Mouse (Mus musculus): ENCODE data around the gene Apol7b.
"Not testable (repeated sequence)": the region's sequence is repeated elsewhere in the genome, so short reads cannot be mapped to it uniquely, and the experiment has no call there.

The Apol7b gene

GRCm38 (mm10) chr15:77447392-77447791 is at the start of gene Apol7b:
Gene Apol7b, minus strand, starts transcription at chr15:77447492.
- not testable (repeated sequence) for DNase-seq (ENCODE audit: low spot score in 2 of 2)

DNA sequence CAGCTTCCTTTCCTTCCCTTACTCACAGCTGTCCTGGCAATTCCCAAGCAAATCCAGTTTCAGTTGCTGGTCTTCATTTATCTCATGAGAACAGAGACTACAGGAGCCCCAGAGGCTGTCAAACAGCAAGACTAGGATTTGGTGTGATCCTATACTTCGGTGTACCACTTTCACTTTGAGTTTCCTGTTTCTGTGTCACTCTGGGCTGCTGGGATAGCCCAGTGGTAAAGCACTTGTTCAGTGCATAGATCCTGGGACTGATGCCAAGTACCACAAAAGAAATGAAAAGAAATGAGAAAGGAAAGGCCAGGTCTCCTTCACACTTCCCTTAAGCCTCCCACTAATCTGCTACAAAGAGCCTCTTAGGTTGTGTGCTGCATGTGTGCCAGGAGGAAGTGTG is 47.4 kb upstream of the Apol7b start:
- DNase-seq (ENCODE audit: low spot score in 2 of 2): not testable (repeated sequence)

- not testable (repeated sequence) for DNase-seq (ENCODE audit: low spot score in 2 of 2)
Observed at GRCm38 (mm10) chr15:77493181-77493580, 45.9 kb upstream of the Apol7b start.

DNA sequence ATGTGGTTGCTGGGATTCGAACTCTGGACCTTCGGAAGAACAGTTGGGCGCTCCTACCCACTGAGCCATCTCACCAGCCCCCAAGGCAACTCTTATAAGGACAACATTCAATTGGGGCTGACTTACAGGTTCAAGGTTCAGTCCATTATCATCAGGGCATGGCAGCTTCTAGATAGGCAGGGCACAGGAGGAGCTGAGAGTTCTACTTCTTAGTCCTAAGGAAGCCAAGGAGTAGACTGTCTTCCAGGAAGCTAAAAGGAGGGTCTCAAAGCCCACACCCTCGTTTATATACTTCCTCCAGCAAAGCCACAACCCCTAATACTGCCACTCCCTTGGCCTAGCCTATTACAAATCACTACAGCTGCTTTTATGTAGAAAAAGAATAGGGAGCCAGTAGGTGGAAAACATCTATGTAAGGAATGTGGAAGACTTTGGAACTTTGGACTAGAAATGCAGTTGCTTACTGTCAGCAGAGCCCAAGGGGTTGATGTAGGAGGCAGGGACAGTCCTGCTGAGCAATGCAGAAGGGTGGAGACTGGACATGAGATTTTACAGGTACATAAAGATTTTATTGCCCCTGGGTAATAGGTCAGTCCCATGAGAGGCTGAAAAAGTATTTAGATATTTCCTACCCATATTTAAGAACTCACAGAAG is 35.0 kb upstream of the Apol7b start:
- DNase-seq (ENCODE audit: low spot score in 2 of 2): no peak

- not testable (repeated sequence) for DNase-seq (ENCODE audit: low spot score in 2 of 2)
Observed at GRCm38 (mm10) chr15:77476693-77477092, 29.4 kb upstream of the Apol7b start, which contains the start of gene Apol10a. Gene Apol10a, plus strand, starts transcription at chr15:77477047.

DNA sequence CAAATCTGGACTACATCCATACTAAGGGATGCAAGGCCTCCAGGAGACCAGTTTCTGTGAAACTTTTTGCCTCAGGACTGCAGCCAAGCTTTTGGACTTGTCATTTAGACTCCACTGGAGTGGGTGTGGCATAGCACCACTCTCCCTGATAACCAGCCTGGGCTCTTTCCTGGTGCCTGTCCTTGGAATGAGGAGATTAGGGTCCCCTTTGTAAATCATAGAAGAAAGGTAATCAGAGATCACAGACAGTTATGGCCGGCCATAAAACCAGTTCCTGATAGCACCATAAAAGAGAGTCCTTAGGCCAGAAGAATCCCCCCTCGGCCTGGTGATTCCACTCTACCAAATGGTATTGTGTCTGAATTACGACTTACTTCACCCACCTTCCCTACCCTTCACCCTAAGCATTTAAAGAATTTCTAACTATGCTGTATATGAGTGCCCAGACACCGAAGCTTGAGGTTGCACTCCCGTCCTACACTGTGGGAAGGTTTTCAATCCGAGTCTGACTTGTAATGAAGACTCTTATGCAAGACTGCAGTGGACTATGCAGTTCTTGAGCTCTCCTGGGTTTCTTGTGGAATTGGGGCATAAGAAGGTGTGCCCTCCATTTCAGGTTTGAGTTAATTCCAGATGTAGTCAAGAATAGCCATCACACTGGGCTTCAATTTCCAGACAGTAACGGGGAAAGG is 27.6 kb upstream of the Apol7b start:
- not testable (repeated sequence) for DNase-seq (ENCODE audit: low spot score in 2 of 2)

GRCm38 (mm10) chr15:77449927-77450326 is 2.6 kb upstream of the Apol7b start:
- peak in 1 of 2 experiments; percentile 13 for DNase-seq (ENCODE audit: low spot score in 2 of 2)

- DNase-seq (ENCODE audit: low spot score in 2 of 2): not testable (repeated sequence)
Observed at GRCm38 (mm10) chr15:77445668-77446067, 1.6 kb downstream of the Apol7b start.

GRCm38 (mm10) chr15:77444746-77445145 is 2.5 kb downstream of the Apol7b start:
- peak; percentile 14 to 56 for DNase-seq (ENCODE audit: low spot score in 2 of 2)

DNA sequence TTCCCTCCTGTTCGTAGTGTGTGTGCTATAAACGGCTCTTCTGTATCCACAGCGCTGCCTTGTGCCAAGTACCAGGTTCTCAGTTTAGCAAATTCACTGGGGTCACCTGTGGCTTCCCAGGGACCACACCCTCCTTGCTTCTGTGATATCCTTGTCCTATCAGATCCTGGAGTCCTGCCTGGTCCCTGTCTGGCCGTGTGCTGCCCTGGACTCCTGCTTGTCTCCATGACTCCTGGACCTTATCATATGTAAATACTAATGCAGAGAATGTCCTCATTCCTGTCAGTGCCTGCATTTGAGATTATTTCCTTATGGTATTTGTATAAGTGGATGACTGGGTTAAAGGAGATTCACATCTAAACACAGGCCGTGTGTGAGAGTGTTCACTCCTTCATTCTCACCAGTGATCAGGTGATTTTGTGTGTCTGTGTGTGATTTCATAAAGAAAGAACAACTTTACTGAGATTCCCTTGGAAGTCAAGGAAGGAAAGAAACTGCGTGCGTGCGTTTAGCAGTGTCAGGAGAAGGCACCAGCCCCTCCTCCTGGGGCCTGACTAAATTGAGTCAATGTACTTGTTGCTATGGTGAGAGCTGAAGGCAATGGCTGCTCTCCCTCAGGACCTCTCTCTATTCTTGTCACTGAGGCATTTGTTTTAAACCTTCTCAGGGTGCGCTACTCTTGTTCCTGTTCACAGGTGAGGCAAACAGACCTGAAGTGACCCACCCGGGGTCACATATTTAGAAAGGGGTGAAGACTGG is 18.4 kb downstream of the Apol7b start:
- not testable (repeated sequence) for DNase-seq (ENCODE audit: low spot score in 2 of 2)

DNA sequence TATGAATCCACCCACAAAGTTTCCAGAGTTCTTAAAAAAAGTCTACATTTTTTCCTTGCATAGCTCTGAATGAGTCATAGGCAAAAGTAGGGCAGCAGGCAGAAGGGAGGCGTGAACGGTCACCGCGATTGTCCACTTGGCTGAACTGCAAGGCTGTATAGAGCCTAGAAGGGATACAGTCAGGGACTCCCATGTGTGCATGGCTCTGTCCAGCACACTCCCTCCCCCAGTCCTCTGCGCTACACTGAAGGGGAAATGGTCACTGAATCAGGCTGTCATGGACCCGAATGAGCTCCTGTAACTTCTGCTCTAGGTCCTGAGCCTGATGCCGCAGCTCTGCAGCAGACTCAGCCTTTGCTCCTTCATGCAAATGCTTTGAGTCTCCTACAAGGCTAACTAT is 24.4 kb downstream of the Apol7b start:
- not testable (repeated sequence) for DNase-seq (ENCODE audit: low spot score in 2 of 2)

GRCm38 (mm10) chr15:77419657-77420056 is 27.6 kb downstream of the Apol7b start:
- DNase-seq (ENCODE audit: low spot score in 2 of 2): not testable (repeated sequence)

DNA sequence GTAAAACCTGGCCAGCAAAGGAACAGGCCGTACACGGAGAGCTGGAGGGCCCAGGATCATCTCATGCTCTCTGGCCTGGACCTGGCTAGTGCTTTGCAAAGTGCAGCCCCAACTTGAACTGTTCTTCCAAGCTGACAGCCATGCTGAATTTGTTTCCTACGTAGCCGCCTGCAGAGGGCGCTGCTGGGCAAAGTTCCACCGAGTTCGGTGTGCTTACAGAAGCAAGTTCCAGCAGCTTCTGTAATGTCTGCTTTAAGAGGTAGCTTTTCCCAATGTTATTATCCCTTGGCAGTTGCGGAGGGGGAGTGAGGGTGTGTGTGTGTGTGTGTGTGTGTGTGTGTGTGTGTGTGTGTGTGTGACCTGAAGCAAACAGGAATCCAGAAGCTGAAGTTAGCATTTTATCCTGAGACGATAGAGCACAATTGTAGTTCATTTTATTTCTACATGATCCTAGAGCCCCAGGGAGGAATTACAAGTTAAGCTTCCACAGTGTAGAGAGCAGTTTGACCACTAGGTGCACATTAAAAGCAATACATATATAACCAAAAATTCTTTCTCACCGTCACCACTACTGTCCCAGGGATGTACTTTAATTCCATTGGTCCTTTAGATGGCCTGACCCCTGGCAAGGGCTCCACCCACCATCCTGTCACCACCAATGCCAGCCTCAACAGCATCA is 30.5 kb downstream of the Apol7b start:
- DNase-seq (ENCODE audit: low spot score in 2 of 2): not testable (repeated sequence)

DNA sequence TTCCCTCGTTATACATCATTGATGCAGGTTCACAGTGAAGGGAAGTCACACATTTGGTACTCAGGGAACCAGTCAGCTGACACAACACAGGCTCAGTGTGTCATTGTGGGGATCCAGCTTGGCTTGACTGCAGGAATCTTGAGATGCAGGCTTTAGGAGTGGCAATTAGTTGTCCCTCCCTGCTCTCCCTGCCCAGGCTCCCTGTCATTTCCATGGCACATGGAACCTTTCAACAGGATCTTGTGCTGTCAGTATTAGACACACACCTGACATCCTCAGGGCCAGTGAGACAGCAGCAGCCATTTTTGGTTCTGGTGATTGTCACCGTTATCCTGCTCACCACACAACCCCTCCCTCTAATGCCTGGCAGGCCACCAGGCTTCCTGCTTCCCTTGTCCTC is 31.6 kb downstream of the Apol7b start:
- not testable (repeated sequence) for DNase-seq (ENCODE audit: low spot score in 2 of 2)

DNA sequence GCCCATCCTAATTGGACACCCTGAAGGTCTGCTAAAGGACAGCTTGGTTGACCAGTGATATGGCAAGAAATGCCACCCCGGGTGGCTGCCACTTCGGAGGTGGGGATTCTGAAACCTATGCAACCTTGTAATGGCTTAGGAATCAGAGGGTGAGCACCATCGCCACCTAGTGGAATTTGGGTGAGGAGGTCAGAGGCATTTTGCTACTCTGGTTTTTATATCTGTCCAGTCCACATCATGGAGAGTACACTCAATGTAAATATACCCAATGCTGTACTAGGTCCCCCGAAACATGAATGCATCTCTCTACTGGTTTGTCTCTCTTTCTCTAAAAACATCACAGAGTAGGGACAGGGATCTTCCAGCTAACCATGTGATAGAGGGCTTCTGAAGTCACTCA is 34.6 kb downstream of the Apol7b start:
- not testable (repeated sequence) for DNase-seq (ENCODE audit: low spot score in 2 of 2)

DNA sequence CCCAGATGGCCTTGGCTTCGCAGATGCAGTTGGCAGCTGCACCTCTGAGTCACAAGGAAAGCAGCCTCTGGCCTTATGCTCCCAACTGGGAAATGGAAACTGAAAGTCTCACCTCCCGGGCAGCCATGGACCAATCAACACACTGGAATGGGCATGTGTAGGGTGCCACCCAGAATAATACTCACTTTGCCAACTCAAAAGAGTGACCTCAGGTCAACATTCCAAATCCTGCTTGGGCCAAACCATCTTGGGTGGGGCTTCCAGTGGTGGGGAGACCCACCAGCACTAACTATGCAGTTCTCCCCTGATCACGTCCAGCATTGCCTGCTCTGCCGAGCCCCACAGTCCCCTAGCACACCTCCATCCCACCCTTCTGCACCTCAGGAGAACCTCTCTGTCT is 36.3 kb downstream of the Apol7b start, which contains the start of gene Apol9a:
TSS of gene Apol9a (minus strand) at position 101 of the 400 bp plus-strand sequence.
- DNase-seq (ENCODE audit: low spot score in 2 of 2): not testable (repeated sequence)

DNA sequence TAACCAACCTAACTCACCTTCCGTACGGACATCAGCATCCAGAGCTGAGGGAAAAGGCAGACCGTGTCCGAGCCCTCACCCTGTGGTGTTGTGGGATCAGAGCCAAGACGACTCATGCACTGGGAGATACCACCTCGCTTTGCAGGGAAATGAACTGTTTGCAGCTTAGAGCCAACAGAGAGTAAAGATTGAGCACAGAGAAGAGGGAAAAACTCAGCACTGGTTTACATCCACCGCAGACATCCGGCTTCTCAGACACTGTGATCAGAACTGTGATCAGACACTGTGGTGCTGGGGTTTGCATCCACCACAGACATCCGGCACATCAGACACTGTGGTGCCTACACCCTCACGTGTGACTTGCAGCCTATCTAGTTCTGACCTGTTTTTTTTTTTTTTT is 40.9 kb downstream of the Apol7b start:
- DNase-seq (ENCODE audit: low spot score in 2 of 2): not testable (repeated sequence)

DNA sequence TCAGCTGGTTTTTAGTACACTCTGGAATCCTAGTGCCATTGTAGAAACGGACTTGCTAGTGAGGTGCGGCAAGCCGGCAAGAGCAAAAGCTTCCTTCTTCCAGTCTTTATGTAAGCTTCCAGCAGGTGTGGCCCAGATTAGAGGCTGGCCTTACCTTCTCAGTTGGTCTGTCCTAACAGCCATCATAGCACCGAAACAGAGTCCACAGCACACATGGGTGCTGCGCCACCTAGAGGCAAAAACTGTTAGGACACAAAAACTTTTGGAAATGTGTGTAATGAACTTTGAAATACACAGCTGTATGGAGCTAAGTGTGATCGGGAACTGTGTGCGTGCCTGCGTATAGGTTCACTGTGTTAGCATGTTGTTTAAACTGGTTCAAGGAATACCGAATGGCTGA is 48.3 kb downstream of the Apol7b start, which contains the start of gene Apol7a:
TSS of gene Apol7a (minus strand) at position 84 of the 400 bp plus-strand sequence.
- not testable (repeated sequence) for DNase-seq (ENCODE audit: low spot score in 2 of 2)

GRCm38 (mm10) chr15:77397450-77398132 is 49.7 kb downstream of the Apol7b start:
- DNase-seq (ENCODE audit: low spot score in 2 of 2): peak in 1 of 2 experiments; percentile 38

DNA sequence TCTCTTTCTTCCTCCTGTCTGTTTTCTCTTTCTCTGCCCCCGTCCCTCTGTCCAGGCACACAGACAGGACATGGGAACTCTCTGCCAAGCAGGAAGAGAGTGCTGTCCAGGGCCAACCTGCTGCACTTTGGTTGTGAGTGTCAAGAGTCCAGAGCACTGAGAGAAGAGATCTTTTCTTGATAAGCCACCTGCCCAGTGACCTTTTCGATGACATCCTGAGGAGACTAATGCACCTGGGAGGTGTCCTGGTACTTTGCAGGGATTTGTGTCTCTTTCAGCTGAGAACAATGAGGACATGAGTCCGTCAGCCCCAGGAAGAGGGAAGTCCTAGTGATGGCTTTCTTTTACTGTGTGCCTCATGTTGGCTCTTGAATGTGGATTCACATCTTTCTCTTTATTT is 53.5 kb downstream of the Apol7b start:
- DNase-seq (ENCODE audit: low spot score in 2 of 2): not testable (repeated sequence)

DNA sequence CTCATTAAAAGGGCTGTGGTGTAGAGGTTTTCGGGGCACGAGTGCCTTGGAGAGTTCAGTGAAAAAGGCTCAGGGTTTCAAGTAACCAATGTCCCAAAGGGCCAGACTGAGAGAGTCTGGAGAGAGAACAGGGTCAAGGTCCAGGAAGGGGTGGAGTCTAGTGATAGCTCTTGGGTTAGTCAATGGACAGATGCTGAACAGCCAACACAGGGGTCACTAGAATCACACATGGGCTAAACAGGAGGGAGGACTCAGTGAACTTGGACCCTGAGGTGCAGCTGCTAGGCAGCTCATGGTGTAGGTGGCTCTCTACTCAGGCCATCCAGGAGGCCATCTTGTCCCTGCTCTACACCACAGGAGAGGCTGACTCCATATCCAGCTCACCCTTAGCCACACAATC is 59.8 kb downstream of the Apol7b start:
- DNase-seq (ENCODE audit: low spot score in 2 of 2): no peak
